Mouse (Mus musculus): ENCODE measurements around the gene Rnaseh2a. TPM values are rescaled to one million over a fixed set of nuclear protein-coding genes. Genes with fewer than 3 reads are reported as not detected.
A peak's percentile ranks its signal among the peaks of the same experiment; 100 is the strongest.

Gene Rnaseh2a
- total RNA-seq, 2 experiments from 2014 or later: 43.4 to 47.3 TPM

DNA sequence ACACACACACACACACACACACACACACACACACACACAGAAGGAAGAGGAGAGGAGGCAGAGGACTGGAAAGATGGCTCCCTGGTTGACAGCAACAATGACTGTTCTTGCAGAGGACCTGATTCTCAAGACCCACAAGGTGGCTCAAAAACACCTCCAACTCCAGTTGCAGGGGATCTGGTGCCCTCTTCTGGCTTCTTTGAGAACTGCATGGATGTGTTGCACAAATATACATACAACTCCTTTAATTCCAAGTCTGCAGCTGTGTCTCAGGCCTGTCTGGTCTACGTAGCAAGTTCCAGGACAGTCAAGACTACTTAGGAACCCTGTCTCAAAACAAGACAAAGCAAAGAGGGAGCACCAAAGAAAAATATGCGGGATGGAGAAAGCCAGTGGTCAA lies 12.8 kb downstream of the Rnaseh2a start:
- DNase-seq (ENCODE audit: extremely low spot score in 1 of 2, low spot score in 2 of 2): peak; percentile 62 to 81
- H3K4me3 ChIP-seq: no peak overlapping the region
- intact Hi-C loops (cut with DNase I): loop anchor here (2.0 kb wide), 1 partner anchor 28 kb away; no protein-coding TSS in a partner anchor
- H3K27ac ChIP-seq: no peak overlapping the region
- peak; percentile 83 for TF ChIP-seq CTCF (IDR thresholded peaks at IDR 0.05)

DNA sequence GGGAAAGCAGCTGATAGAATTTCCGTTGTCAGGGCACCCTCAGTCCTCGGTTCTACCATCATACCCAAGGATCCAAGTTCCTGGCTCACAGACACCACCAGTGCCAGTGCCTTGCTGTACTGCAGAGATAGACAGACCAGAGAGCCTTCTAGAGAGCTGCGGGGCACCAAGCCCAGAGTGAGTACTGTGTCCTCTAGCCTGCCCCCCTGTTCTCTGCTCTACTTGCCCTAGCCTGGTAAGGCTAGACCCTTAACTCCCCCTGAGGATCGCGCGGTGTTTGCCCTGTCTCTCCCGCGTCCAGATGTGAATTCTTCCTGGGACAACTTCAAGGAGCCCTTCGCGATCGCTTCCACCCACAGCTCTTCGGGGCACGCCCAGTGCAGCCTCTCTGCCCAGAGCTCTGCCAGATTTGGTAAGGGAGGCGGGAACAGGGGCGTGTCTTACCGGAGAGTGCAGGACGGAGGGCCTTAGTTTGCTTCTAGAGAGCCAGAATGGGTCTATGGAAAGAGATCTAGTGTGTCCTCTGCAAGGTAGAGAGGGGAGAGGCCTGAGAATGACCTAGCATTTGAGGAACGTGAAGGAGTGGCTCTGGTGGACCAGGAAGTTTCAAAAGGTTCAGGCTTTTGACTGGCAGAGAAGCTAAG lies 16.8 kb downstream of the Rnaseh2a start:
- DNase-seq (ENCODE audit: extremely low spot score in 1 of 2, low spot score in 2 of 2): no peak
- no peak overlapping the region for H3K27ac ChIP-seq
- no peak for TF ChIP-seq CTCF (IDR thresholded peaks at IDR 0.05)
- intact Hi-C loops (cut with DNase I): no loop called here
- H3K4me3 ChIP-seq: no peak overlapping the region

DNA sequence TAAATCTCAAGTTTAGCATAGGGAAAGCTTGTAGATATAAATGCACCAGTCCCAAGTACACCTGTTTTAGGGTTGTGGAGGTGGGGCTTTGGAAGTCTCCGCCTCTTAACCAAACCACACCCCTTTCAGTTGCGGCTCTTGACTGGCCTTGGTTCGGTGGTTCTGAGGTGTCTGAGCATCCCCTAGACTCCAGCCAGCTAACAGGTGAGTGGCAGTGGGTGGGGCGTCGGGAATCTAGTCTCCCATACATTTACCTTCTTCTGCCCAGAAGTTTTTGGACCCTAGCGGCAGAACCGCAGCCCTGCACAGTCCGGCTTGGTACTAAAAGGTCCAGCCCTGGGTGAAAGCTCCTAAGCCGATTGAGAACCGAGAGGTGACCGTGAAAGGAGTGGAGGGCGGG lies 19.8 kb downstream of the Rnaseh2a start:
- no peak; the same call in 1 of the 2 replicates for TF ChIP-seq CTCF (IDR thresholded peaks at IDR 0.05)
- Histone ChIP-seq H3K27ac (no peak overlapping the region), H3K4me3 (no peak overlapping the region)
- intact Hi-C loops (cut with DNase I): no loop called here
- DNase-seq (ENCODE audit: extremely low spot score in 1 of 2, low spot score in 2 of 2): no peak

DNA sequence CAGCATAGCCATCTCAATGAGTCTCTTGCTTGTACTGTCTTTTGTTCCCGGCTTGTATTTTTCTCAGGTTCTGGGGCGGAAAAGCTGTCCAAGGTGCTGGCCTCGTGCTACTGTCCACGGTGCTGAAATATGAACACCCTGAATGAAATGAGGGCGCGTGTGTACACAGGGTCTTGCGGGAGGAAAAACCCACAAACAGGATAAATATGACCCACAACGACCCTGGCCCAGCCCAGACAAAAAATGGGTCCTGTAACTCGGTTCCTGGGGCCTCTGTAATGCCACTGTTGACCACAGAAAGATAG lies 22.4 kb downstream of the Rnaseh2a start:
- Histone ChIP-seq H3K4me3 (no peak overlapping the region), H3K27ac (no peak overlapping the region)
- TF ChIP-seq CTCF (IDR thresholded peaks at IDR 0.05): no peak

DNA sequence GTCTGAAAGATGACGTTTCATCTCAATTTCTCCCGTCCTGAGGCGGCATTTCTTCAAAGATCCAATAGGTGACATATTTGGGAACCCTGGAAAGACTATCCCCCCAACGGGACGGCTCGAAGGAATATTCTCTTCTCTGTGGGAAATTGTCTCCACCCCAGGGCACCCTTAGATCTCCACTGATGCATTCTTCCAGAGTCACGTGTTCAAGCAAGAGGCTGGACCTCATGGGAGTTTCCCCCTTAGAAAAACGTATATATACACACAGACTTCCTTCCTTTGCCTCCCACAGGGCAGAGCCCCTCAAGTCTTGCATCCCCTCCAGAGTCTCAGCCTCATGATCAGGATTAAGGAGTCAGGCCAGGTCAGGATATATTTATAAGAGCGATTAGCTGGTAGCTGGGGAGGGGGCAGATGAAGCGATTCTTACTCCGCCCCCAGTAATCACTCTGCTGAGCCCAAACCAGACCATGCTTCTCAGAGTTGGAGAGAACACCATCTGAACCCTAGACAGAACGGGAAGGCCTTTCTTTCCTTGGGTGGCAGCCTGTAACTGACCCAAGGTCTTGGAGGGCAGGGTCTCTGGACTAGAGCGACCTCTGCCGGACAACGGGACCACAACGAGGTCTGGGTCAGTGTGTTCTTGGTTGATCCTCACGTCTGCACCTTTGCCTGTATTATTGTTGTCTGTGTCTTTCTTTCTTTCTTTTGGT lies 22.9 kb downstream of the Rnaseh2a start, which contains the start of gene Rtbdn:
Rtbdn (plus strand) TSS at position 464 of the 713 bp plus-strand sequence.
- TF ChIP-seq CTCF (IDR thresholded peaks at IDR 0.05): peak; percentile 29
- intact Hi-C loops (cut with DNase I): no loop called here
- no peak for DNase-seq (ENCODE audit: extremely low spot score in 1 of 2, low spot score in 2 of 2)
- H3K4me3 ChIP-seq: peak within 1 kb of the TSS; percentile 71
- peak within 1 kb of the TSS; percentile 83; the same call in 1 of the 2 replicates for H3K27ac ChIP-seq

More for the DNA sequence above, 22.4 kb downstream of the Rnaseh2a start:
- no peak for DNase-seq (ENCODE audit: extremely low spot score in 1 of 2, low spot score in 2 of 2)
- intact Hi-C loops (cut with DNase I): no loop called here

DNA sequence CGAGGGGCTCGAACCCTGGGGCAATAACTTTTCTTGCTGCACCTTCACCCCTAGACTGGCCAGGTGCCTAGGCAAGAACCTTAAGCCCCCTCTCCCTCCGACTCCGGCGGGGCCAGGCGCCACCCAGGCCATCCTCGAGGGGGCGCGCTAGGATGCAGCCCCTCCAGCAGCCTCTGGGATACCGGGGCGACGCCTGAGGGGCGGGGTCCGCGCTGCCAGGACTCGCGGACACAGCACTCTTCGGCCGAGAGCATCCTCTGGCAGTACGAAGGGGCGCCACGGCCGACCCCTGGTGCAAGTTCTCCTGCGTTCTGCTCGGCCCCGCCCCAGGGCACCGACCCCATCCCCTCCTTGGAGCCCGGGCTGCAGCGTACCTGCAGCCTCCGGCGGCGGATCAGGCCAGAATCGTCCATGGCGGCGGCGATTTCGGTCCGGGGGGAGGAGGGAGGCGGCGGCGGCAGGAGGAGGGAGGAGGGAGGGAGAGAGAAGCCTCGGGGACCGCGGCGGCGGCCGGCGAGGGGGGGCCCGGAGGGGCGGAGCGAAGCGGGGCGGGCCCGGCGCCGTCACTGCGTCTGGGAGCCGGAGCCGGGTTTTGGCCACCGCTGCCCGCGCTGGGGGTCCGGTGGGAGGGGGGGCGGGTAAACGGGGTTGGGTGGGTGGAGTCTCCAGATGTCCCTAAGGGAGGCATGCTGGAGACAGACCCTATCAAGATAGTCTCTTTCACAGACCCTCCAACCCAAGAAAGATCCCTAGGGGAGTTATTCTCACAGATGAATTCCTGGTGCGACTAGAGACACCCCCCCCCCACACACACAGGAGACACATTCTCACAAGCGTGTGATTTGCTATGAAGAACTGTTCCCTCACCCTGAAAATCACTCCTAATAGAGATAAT lies 23.7 kb downstream of the Rnaseh2a start:
- Histone ChIP-seq H3K27ac (peak overlapping the region; percentile 83; the same call in 1 of the 2 replicates), H3K4me3 (peak overlapping the region; percentile 71)
- intact Hi-C loops (cut with DNase I): no loop called here
- DNase-seq (ENCODE audit: extremely low spot score in 1 of 2, low spot score in 2 of 2): peak in 1 of 2 experiments; percentile 51
- peak; percentile 59 for TF ChIP-seq CTCF (IDR thresholded peaks at IDR 0.05)

DNA sequence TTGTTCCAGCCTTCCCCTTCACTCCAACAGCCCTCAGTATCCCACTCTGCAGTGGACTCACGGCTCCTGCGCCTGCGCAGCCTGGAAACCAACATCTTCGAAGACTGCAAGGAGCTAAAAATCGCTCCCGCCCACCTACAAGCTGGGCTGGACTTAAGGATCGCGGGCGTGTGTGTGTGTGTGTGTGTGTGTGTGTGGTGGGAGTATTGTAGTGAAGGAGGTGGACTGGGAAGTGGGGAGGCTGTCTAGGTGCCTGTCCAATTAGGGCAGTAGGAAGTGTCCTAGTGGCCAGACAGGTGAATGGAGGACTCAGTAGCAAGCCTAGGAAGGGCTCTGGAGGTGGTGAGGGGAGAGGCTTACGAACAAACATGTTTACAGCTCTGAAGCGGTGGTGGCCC lies 24.3 kb downstream of the Rnaseh2a start:
- intact Hi-C loops (cut with DNase I): no loop called here
- no peak for TF ChIP-seq CTCF (IDR thresholded peaks at IDR 0.05)
- Histone ChIP-seq H3K4me3 (peak overlapping the region; percentile 71), H3K27ac (peak overlapping the region; percentile 83)
- DNase-seq (ENCODE audit: extremely low spot score in 1 of 2, low spot score in 2 of 2): peak; percentile 69 to 78

DNA sequence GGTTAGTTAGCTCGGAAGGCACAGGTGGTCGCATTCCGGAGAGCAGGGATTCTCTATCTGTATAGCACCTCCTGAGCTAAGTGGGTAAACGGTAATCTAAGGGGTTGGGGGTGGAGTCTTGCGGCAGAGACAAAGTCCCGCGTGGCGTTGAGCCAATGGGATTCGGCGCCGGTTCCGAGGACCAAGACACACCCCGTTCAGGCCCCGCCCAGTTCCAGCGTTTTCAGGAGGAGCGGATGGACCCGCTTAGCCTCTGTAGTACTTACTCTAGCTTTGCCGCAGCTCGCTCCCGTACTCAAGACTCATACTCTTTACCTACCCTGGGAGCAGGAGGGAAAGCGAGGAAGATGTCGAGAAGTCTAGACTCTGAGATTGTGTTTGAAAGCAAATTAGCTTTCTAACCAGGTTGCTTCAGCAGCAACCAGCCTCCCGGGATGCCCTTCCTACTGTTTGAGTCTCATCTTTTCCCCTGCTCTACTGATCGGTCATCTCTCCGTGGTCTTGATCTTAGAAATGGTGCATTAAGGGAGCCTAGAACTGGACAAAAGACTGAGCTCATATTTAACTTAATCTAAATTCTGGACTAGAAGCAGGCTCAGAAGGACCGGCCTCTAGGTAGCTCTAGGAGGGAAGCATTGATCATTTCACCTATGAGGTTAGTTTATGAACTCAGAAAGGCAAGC lies 24.9 kb downstream of the Rnaseh2a start:
- intact Hi-C loops (cut with DNase I): no loop called here
- Histone ChIP-seq H3K27ac (peak overlapping the region; percentile 8), H3K4me3 (peak overlapping the region; percentile 35)
- TF ChIP-seq CTCF (IDR thresholded peaks at IDR 0.05): no peak
- peak; percentile 70 to 78 for DNase-seq (ENCODE audit: extremely low spot score in 1 of 2, low spot score in 2 of 2)

DNA sequence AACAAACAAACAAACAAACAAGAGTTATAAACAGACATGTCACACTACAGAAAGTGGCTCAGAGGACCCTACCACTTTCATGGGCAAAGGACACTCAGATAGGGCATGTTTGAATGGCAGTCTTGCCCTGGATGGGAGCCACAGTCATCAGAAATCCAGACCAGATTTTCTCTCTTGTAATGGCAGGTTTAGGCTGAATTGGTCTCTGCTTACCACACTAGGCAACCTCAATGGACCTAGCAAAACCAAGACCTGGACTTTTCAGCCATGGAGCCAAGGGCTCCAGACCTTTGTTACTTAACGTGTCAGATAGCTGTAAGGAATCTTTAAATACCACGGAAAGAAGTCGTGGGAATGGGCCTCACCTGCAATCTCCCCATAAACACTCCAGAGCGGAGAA lies 25.9 kb downstream of the Rnaseh2a start:
- no peak for TF ChIP-seq CTCF (IDR thresholded peaks at IDR 0.05)
- Histone ChIP-seq H3K4me3 (no peak overlapping the region), H3K27ac (no peak overlapping the region)
- no peak for DNase-seq (ENCODE audit: extremely low spot score in 1 of 2, low spot score in 2 of 2)
- intact Hi-C loops (cut with DNase I): no loop called here

DNA sequence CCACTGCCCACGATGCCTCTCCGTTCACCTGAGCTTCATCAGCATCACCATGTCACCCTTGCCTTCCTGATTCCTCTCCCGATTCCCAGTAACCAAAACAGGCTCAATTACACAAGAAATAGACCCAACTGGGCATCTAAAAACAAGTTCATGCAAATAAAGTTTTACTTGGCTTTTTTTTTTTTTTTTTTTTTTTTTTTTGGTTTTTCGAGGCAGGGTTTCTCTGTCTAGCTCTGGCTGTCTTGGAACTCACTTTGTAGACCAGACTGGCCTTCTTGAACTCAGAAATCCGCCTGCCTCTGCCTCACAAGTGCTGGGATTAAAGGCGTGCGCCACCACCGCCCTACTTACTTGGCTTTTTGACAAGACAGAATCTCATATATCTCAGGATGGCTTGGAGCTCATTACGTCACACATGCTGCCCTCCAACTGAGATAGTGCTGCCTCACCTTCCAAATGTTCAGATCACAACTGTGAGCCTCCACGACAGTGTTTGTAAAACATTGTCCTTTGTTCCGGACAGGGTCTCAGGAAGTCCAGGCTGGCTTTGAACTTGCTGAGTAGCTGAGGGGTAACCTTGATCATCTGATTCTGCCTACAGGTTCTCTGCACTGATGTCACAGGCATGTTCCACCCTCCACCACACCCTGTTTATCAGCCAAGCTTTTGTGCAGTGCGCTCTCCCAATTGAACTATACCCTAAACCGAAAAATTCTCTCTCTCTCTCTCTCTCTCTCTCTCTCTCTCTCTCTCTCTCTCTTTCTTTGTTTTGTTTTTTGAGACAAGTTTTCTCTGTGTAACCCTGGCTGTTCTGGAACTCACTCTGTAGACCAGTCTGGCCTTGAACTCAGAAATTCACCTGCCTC lies 31.7 kb downstream of the Rnaseh2a start:
- intact Hi-C loops (cut with DNase I): no loop called here
- no peak for TF ChIP-seq CTCF (IDR thresholded peaks at IDR 0.05)
- DNase-seq (ENCODE audit: extremely low spot score in 1 of 2, low spot score in 2 of 2): no peak
- H3K27ac ChIP-seq: no peak overlapping the region
- H3K4me3 ChIP-seq: peak overlapping the region; percentile 89
